Mouse (Mus musculus) macrophage (primary cell): ENCODE data around the gene Siva1. TPM values are rescaled to one million over a fixed set of nuclear protein-coding genes. Genes with fewer than 3 reads are reported as not detected.

Source experiments
- H3K27ac ChIP-seq: fragments of 350-480 bp; formaldehyde crosslinking; 2 replicates; pipeline ENCODE4 v1.9.0; 2021
- H3K36me3 ChIP-seq: fragments of 350-480 bp; formaldehyde crosslinking; 2 replicates; pipeline ENCODE4 v1.9.0; 2021; ENCODE audit errors: inconsistent target
- H3K4me3 ChIP-seq: fragments of 350-480 bp; formaldehyde crosslinking; 2 replicates; pipeline ENCODE4 v1.9.0; 2021; ENCODE audit errors: inconsistent target
- H3K79me2 ChIP-seq: fragments of 350-480 bp; formaldehyde crosslinking; 2 replicates; pipeline ENCODE4 v1.9.0; 2021; ENCODE audit errors: inconsistent target
- WGBS: methylation state at CpG from one replicate; pipeline ENCODE4 v1.1.7; 2026; ENCODE audit warnings: inconsistent platforms; ENCODE audit not compliant: missing documents; 5-methylcytosine and 5-hydroxymethylcytosine counted together
- polyA plus RNA-seq: library from polyadenylated mRNA; stranded (reverse); fragments of 250-400 nt; gene quantifications from 3 replicates; pipeline ENCODE4 v1.2.4, GENCODE M21; 2018; ENCODE audit warnings: inconsistent platforms

Gene Siva1
- polyA plus RNA-seq, 1 experiment from 2014 or later = 5.6 TPM

DNA sequence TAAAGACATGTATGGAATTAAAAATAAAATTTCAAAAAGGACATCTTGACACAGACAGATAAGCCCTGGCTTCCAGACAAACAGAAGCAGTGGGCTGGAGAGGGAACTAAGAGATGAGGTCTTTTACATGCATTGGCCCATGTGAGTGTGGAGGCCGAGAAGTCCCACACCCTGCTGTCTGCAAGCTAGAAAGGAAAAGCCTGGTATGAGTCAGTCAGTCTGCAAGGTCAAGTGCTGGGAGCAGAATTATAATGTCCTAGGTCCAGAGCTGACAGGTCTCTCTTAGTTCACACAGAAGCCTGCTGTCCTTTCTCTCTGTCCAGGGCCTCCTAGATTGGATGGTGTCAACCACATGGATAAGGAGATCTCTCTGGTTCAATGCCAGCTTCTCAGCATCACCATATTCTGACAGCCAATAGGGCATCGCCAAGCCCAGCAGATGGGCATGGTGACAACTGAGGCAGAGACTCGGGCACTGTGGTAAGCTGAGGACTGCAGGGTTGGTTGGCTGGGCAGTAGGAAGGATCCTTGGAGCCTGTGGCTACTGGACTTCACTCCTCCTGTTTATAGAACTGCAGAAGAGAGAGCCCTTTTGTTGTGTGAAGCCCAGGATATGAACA lies 52.4 kb downstream of the Siva1 start:
- Histone ChIP-seq H3K27ac (no peak overlapping the region), H3K4me3 (no peak overlapping the region)
- WGBS = 89% methylated on average over 3 of the region's 3 CpGs

More for the DNA sequence above, 52.4 kb downstream of the Siva1 start:
- H3K79me2 ChIP-seq = peaks cover 11% of the 10 kb centered on the region; the same call in 1 of the 2 replicates
- H3K36me3 ChIP-seq = no peaks in the 10 kb centered on the region

Other genes starting within 250 kb of the Siva1 start
- gene A530016L24Rik, start 155.2 kb upstream of the Siva1 start, polyA plus RNA-seq = not detected in 3 replicates
- gene Tmem179, start 127.9 kb upstream of the Siva1 start, polyA plus RNA-seq = not detected in 3 replicates
- 6.8 to 20.9 TPM (median 9.4 TPM) in 3 replicates for gene Inf2, start 55.9 kb upstream of the Siva1 start, polyA plus RNA-seq
- gene Adssl1, start 24.6 kb upstream of the Siva1 start, polyA plus RNA-seq = 33.0 to 157 TPM (median 71.6 TPM) in 3 replicates
- 174 to 203 TPM (median 184 TPM) in 3 replicates for gene Akt1, start 30.2 kb downstream of the Siva1 start, polyA plus RNA-seq
- 3.2 to 4.7 TPM (median 3.5 TPM) in 3 replicates for gene Zbtb42, start 34.1 kb downstream of the Siva1 start, polyA plus RNA-seq
- 3.1 to 9.1 TPM (median 4.7 TPM) in 3 replicates for gene Cep170b, start 75.8 kb downstream of the Siva1 start, polyA plus RNA-seq
- gene Pld4, start 116.0 kb downstream of the Siva1 start, polyA plus RNA-seq = 131 to 514 TPM (median 230 TPM) in 3 replicates
- 41.7 to 78.3 TPM (median 63.2 TPM) in 3 replicates for gene Ahnak2, start 158.0 kb downstream of the Siva1 start, polyA plus RNA-seq
- gene Clba1, start 164.3 kb downstream of the Siva1 start, polyA plus RNA-seq = 1.9 to 4.4 TPM (median 4.2 TPM) in 3 replicates
- gene Cdca4, start 184.7 kb downstream of the Siva1 start, polyA plus RNA-seq = 10.7 to 17.8 TPM (median 14.2 TPM) in 3 replicates
- 1.7 to 5.8 TPM (median 2.0 TPM) in 3 replicates for gene Gpr132, start 223.5 kb downstream of the Siva1 start, polyA plus RNA-seq